Mouse (Mus musculus) heart, adult 2 months (tissue): ENCODE measurements at regions not wholly inside any gene's neighbourhood (a gene's known extent, or its start where the extent isn't known, plus 50 kb on each side); places are given as distances from the start of the nearest gene placed in this dataset.

ENCODE experiments used
- CTCF ChIP-seq: fragments of 200-600 bp; IDR thresholded peaks from 2 replicates; pipeline ENCODE4 v1.8.1; 2022; ENCODE audit warnings: antibody characterized with exemption, mild to moderate bottlenecking, moderate library complexity
- EP300 ChIP-seq: fragments of 200-500 bp; IDR thresholded peaks from 2 replicates; pipeline ENCODE4 v1.6.1; 2011; ENCODE audit warnings: low read depth, low read length, control low read depth; ENCODE audit not compliant: insufficient read depth
- POLR2A ChIP-seq: fragments of 200-500 bp; IDR thresholded peaks from 2 replicates; pipeline ENCODE4 v1.6.1; 2011; ENCODE audit warnings: mild to moderate bottlenecking, low read depth, low read length, control low read depth; ENCODE audit not compliant: insufficient read depth

DNA sequence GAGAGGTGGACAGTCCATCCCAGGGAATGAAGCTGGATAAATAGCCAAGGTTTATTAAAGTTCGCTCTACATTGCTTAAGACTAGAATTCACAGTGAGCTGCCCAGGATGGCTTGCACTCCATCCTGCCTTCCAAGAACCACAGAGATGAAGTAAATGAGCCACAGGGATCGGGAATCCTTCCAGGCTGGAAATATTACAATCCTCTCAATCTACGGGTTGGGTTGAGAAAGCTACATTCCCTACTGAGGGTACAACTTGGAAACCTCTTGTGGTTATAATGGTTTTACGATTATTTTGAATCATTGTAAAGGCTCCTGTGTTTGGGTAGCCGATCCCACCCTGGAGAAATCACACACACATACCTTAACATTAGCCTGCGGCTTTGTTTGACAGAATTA, 539.9 kb upstream of the Clint1 start:
- TF ChIP-seq CTCF (no peak), EP300 (no peak), POLR2A (no peak)
